Mouse (Mus musculus) brain, adult 2 months (tissue): Measurements from ENCODE around the gene Klf15.

Experiments used
- DNase-seq: peaks from one replicate; pipeline ENCODE4 v3.0.0; 2011; ENCODE audit warnings: low read depth, low spot score

Gene Klf15

DNA sequence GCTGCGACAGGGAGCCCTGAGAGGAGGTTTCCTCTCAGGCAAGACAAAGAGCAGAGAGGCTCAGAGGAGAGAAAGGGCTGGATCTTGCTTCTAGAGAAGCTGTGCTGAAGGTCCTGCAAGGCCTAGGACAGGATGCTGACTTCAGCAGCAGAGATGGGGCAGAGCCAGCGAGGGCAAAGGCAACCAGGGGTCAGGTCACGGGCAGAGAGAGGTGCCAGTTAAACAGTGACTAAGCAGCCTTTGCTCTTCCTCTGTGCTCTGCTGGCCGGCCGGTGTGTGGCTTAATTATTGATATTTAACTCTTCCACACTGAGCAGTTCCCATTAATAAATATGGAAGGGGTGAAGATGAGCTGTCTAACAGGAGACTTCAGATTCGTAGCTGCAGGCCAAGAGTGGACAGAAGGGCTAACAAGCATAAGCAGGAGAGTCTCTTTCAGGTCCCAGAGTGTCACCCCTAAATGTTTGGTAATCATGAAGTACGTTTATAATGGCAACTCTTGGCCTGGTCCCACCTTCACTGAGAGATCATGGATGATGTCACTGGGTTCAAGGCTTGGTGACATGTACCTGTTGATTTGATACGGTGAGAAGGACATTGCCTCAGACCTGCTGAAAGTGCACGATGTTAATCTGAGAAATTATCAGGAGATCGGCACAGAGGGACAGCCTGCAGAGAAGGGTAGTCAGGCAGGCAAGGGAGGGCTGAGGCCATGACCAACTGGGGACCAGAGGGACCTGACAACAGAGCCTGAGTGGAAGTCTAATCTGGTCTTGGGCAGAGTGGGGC lies 29.8 kb downstream of the Klf15 start:
- no peak for DNase-seq

DNA sequence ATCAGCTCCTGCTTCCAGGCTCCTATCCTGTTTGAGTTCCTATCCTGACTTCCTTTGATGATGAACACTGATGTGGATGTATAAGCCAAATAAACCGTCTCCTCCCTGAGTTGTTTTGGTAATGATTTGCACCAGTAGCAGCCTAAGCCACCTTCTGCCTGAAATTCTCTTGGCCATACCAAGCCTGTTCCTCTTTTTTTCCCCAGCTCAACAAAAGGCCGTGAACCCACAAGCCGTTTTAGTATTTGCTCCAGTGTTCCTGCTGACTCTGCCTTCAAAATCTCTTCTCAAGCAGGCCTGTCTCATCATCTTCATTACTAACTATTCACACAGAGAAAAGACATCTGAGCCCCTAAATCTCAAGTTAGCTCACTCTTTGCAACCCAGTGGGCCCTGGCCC lies 31.8 kb downstream of the Klf15 start:
- DNase-seq, result no peak

GRCm38 (mm10) chr6:90494566-90494965 lies 32.2 kb downstream of the Klf15 start:
- no peak for DNase-seq

DNA sequence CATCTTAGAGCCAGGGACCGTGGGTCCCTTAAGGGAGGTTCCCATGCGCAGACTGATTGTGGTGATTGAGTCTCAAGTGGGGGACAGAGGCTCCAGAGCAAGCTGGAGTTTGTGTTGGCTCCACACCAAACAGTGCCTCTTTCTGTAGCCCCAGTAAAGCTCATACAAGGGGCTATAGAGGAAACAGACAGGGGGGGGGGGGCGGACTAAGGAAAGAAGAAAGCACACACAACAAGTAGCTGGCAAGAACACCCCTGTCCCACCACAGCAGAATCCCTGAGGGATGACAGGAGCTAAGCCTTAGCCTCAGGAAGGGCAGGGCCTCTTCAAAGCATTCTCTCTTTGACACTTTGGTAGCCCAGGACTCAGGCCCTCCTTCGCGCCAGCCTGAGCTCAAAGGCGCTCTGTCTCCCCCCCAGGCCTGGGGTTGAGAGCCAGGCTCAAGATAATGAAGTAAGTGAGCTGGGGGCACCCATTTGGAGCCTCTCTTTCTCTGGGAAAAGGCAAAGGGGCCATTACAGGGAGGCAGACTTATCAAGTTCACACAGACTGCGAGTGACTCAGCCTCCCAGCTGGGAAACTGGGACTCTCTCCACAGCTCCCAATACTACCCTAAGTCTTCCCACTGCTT lies 33.0 kb downstream of the Klf15 start:
- DNase-seq, result peak; percentile 48

DNA sequence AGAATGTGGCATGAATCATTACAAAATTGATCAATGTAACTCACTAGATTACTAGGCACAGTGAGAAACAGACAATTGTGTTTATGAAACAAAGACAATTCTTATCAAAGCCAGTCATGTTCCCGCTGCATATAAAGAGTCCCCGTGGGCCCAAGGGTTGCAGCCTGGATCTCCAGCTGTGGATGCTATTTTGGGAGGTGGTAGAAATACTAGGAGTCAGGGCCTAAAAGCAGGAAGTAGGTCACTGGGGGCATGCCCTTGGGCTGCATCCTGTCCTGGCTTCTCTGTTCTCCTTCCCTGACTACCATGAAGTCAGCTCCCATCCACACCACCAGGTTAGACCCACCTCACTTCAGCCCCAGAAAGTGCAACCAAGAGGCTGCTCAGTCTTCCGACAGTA lies 33.8 kb downstream of the Klf15 start:
- DNase-seq, result no peak

DNA sequence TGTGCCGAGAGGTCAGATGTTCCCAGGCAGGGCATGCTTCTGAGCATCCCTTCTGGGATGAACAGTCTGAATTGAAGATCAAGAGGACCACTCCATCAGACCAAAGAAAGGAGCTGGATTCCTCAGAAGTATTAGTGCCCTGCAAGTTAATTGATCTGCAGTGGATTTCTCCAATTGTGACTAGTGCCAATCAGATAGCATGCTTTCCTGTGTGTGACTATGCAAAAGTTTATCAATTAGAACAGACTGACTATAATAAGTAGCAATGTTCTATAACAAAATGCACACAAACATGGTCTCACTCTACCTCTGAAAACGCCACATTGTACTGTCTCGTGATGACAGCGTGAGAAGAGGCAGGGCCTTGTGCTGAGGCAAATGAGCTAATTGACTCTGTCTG lies 37.1 kb downstream of the Klf15 start:
- no peak for DNase-seq

DNA sequence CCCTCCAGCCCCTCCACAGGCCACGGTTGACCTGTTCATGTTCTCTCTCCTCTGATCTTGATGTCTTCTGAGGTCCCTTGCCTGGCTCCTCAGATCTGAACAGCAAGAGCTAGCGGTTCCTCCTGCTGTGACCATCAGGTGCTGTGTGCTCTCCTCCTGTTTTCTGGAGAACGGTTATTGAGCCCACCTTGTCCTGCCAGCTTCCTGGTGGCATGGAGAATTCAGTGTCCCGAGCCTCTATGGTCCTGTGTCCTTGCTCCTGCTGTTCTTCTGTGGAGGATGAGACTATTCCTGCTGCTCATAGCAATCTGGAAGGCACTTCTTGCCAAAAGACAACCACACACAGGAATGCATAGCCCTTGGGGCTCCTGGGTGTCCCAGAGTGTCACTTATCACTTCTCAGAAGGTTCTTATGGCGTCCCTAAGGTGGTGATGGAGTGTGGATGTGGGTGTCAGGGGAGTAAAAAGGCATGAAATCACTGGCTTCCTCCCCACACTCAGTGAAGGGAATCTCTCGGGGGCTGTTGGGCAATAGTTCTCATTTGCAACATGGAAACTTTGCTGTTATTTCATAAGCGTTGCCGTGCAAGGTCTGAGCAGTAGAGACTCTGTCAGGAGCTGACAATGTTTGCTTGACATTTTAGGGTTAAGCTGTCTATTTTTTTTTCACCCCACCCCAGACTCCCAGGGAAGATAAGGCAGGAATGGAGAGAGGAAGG lies 39.0 kb downstream of the Klf15 start:
- DNase-seq, result peak; percentile 29

DNA sequence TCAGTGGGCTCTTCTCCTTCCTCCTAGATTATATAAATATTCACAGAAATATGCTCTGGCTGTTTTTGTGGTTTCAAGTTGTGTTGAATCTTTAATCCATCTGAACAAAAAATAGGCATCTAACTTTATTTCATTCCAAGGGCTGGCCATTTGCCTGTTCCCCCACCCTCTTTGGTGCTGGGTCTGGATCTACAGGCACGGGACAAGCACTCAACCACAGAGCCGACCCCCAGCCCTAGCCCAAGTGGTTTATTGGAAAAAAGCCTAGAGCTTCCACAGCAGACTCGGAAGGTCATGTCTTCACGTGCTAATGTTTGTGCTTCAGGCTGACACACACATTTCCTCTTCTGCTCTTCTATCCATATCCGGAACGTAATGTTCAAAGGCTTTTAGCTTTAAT lies 43.5 kb downstream of the Klf15 start:
- no peak for DNase-seq

- peak; percentile 88 for DNase-seq
Measured at GRCm38 (mm10) chr6:90506673-90507311, 44.4 kb downstream of the Klf15 start.

- no peak for DNase-seq
Measured at GRCm38 (mm10) chr6:90507443-90507842, 45.1 kb downstream of the Klf15 start.

GRCm38 (mm10) chr6:90508197-90508624 lies 45.8 kb downstream of the Klf15 start:
- DNase-seq, result no peak

GRCm38 (mm10) chr6:90509085-90509484 lies 46.7 kb downstream of the Klf15 start:
- DNase-seq, result no peak

GRCm38 (mm10) chr6:90512416-90512815 lies 50.0 kb downstream of the Klf15 start:
- no peak for DNase-seq

DNA sequence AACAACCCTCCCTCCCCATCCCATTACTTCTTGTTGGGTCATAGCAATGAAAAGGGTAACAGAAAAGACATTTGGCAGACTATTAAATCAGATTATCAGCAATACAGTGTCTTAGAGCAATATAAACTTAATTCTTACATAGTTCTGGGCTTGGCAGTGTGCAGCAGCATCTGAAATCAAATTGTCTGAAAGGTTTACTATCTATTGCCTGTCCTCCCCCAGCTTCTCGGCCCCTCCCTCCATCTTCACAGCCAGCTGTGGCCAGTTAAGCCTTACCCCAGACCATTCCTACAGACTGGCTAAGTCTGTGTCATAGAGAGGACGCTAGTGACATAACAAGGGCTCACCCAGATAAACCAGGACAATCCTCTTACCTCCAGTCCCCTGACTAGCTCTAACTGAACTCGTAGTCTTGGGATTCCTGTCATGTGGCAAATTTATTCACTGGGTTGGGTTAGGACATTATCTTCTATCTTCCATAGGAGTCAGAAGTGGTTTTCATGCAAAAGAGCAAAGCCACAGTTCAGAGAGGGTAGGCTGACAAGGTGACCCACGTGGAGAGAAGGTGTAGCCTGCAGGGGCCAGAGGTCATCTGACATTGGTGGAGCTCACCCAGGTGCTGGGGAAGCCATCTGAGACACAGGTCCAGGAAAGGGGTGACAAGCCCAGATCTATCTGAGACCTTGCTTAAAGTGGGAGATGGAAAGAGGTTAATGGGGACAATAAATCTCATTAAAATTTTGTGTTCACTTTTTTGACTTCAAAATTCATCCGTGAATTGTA lies 50.9 kb downstream of the Klf15 start:
- no peak for DNase-seq

GRCm38 (mm10) chr6:90514369-90514768 lies 52.0 kb downstream of the Klf15 start:
- DNase-seq, result no peak

GRCm38 (mm10) chr6:90514883-90515405 lies 52.6 kb downstream of the Klf15 start:
- DNase-seq, result peak; percentile 89

- DNase-seq, result no peak
Measured at GRCm38 (mm10) chr6:90518892-90519291, 56.5 kb downstream of the Klf15 start.

- DNase-seq, result no peak
Measured at GRCm38 (mm10) chr6:90519375-90519774, 57.0 kb downstream of the Klf15 start.
